Mouse (Mus musculus): Measurements from ENCODE around the gene Ankrd13c. TPM values are rescaled to one million over a fixed set of nuclear protein-coding genes. Genes with fewer than 3 reads are reported as not detected.

Gene Ankrd13c
- polyA plus RNA-seq, 2 experiments: 10.1 to 11.4 TPM

- Histone ChIP-seq H3K4me1 (replicated peaks; ENCODE audit: control insufficient read depth in 2 of 2, insufficient read depth in 2 of 2, low read length in 1 of 2) (no peaks in the 10 kb centered on the region), H3K36me3 (replicated peaks; ENCODE audit: control insufficient read depth, insufficient read depth, low read depth) (no peaks in the 10 kb centered on the region), H3K4me2 (ENCODE audit: low read depth) (no peak overlapping the region), H3K9me3 (ENCODE audit: control insufficient read depth, low read length) (no peaks in the 10 kb centered on the region), H3K27me3 (ENCODE audit: control insufficient read depth, insufficient read depth, low read length) (no peaks in the 10 kb centered on the region), H3K9ac (replicated peaks) (no peak overlapping the region), H3K27ac (no peak overlapping the region), H3K4me3 (ENCODE audit: insufficient read depth in 1 of 2, low read depth in 2 of 2, low read length in 2 of 2) (no peak overlapping the region)
- ATAC-seq (ENCODE audit: insufficient read depth) (no peak), DNase-seq (ENCODE audit: low read depth in 3 of 3, low spot score in 3 of 3) (no peak)
- WGBS (ENCODE audit: insufficient replicate concordance): 47% methylated on average over 3 of the region's 3 CpGs
- TF ChIP-seq EP300 (IDR thresholded peaks at IDR 0.05; ENCODE audit: low read depth) (no peak), CTCF (IDR thresholded peaks at IDR 0.05; ENCODE audit: low read depth) (no peak)
These were observed 36.8 kb upstream of the Ankrd13c start for GRCm38 (mm10) chr3:157910262-157910661.

- 72% methylated on average over 2 of the region's 2 CpGs for WGBS (ENCODE audit: insufficient replicate concordance)
- DNase-seq (ENCODE audit: low read depth in 3 of 3, low spot score in 3 of 3) (no peak), ATAC-seq (ENCODE audit: insufficient read depth) (no peak)
These were observed 34.9 kb upstream of the Ankrd13c start for GRCm38 (mm10) chr3:157912155-157912554.

GRCm38 (mm10) chr3:157916336-157916735 lies 30.7 kb upstream of the Ankrd13c start:
- no peak for DNase-seq (ENCODE audit: low read depth in 3 of 3, low spot score in 3 of 3)
- no peak overlapping the region for H3K4me2 ChIP-seq (ENCODE audit: low read depth)
- no peaks in the 10 kb centered on the region for H3K27me3 ChIP-seq (ENCODE audit: control insufficient read depth, insufficient read depth, low read length)
- H3K27ac ChIP-seq: no peak overlapping the region
- no peaks in the 10 kb centered on the region for H3K36me3 ChIP-seq (replicated peaks; ENCODE audit: control insufficient read depth, insufficient read depth, low read depth)
- WGBS (ENCODE audit: insufficient replicate concordance): 70% methylated on average over 4 of the region's 4 CpGs
- ATAC-seq (ENCODE audit: insufficient read depth): no peak
- H3K9me3 ChIP-seq (ENCODE audit: control insufficient read depth, low read length): no peaks in the 10 kb centered on the region
- no peaks in the 10 kb centered on the region for H3K4me1 ChIP-seq (replicated peaks; ENCODE audit: control insufficient read depth in 2 of 2, insufficient read depth in 2 of 2, low read length in 1 of 2)
- H3K9ac ChIP-seq (replicated peaks): no peak overlapping the region
- no peak overlapping the region for H3K4me3 ChIP-seq (ENCODE audit: insufficient read depth in 1 of 2, low read depth in 2 of 2, low read length in 2 of 2)
- TF ChIP-seq EP300 (IDR thresholded peaks at IDR 0.05; ENCODE audit: low read depth) (no peak), CTCF (IDR thresholded peaks at IDR 0.05; ENCODE audit: low read depth) (no peak)

More at GRCm38 (mm10) chr3:157912155-157912554, 34.9 kb upstream of the Ankrd13c start:
- no peak overlapping the region for H3K9ac ChIP-seq (replicated peaks)
- H3K27me3 ChIP-seq (ENCODE audit: control insufficient read depth, insufficient read depth, low read length): no peaks in the 10 kb centered on the region
- TF ChIP-seq CTCF (IDR thresholded peaks at IDR 0.05; ENCODE audit: low read depth): no peak
- TF ChIP-seq EP300 (IDR thresholded peaks at IDR 0.05; ENCODE audit: low read depth): no peak
- no peaks in the 10 kb centered on the region for H3K9me3 ChIP-seq (ENCODE audit: control insufficient read depth, low read length)
- no peaks in the 10 kb centered on the region for H3K36me3 ChIP-seq (replicated peaks; ENCODE audit: control insufficient read depth, insufficient read depth, low read depth)
- no peaks in the 10 kb centered on the region for H3K4me1 ChIP-seq (replicated peaks; ENCODE audit: control insufficient read depth in 2 of 2, insufficient read depth in 2 of 2, low read length in 1 of 2)
- H3K4me2 ChIP-seq (ENCODE audit: low read depth): no peak overlapping the region
- H3K4me3 ChIP-seq (ENCODE audit: insufficient read depth in 1 of 2, low read depth in 2 of 2, low read length in 2 of 2): no peak overlapping the region
- no peak overlapping the region for H3K27ac ChIP-seq

GRCm38 (mm10) chr3:157921376-157921775 lies 25.7 kb upstream of the Ankrd13c start:
- WGBS (ENCODE audit: insufficient replicate concordance): 64% methylated on average over 2 of the region's 2 CpGs
- no peak for ATAC-seq (ENCODE audit: insufficient read depth)
- no peak for DNase-seq (ENCODE audit: low read depth in 3 of 3, low spot score in 3 of 3)
- Histone ChIP-seq H3K4me2 (ENCODE audit: low read depth) (no peak overlapping the region), H3K4me1 (replicated peaks; ENCODE audit: control insufficient read depth in 2 of 2, insufficient read depth in 2 of 2, low read length in 1 of 2) (peaks cover 0 to 3% of the 10 kb centered on the region in 2 experiments; a peak in 2 of 4 replicates), H3K36me3 (replicated peaks; ENCODE audit: control insufficient read depth, insufficient read depth, low read depth) (no peaks in the 10 kb centered on the region), H3K9me3 (ENCODE audit: control insufficient read depth, low read length) (no peaks in the 10 kb centered on the region), H3K4me3 (ENCODE audit: insufficient read depth in 1 of 2, low read depth in 2 of 2, low read length in 2 of 2) (no peak overlapping the region), H3K27me3 (ENCODE audit: control insufficient read depth, insufficient read depth, low read length) (no peaks in the 10 kb centered on the region), H3K9ac (replicated peaks) (no peak overlapping the region), H3K27ac (no peak overlapping the region)
- no peak for TF ChIP-seq CTCF (IDR thresholded peaks at IDR 0.05; ENCODE audit: low read depth)
- TF ChIP-seq EP300 (IDR thresholded peaks at IDR 0.05; ENCODE audit: low read depth): no peak

GRCm38 (mm10) chr3:157923268-157923835 lies 23.7 kb upstream of the Ankrd13c start:
- H3K4me3 ChIP-seq (ENCODE audit: insufficient read depth in 1 of 2, low read depth in 2 of 2, low read length in 2 of 2): peak overlapping the region in 1 of 2 experiments; percentile 16; a peak in 1 of 4 replicates
- H3K27ac ChIP-seq: no peak overlapping the region
- WGBS (ENCODE audit: insufficient replicate concordance): 77% methylated on average over 3 of the region's 3 CpGs

More at GRCm38 (mm10) chr3:157923268-157923835, 23.7 kb upstream of the Ankrd13c start:
- H3K27me3 ChIP-seq (ENCODE audit: control insufficient read depth, insufficient read depth, low read length): no peaks in the 10 kb centered on the region
- no peaks in the 10 kb centered on the region for H3K9me3 ChIP-seq (ENCODE audit: control insufficient read depth, low read length)
- H3K4me2 ChIP-seq (ENCODE audit: low read depth): peak overlapping the region; percentile 88
- DNase-seq (ENCODE audit: low read depth in 3 of 3, low spot score in 3 of 3) (no peak), ATAC-seq (ENCODE audit: insufficient read depth) (no peak)
- no peak overlapping the region for H3K9ac ChIP-seq (replicated peaks)
- TF ChIP-seq EP300 (IDR thresholded peaks at IDR 0.05; ENCODE audit: low read depth): no peak
- no peak for TF ChIP-seq CTCF (IDR thresholded peaks at IDR 0.05; ENCODE audit: low read depth)
- peaks cover 0 to 3% of the 10 kb centered on the region in 2 experiments; a peak in 2 of 4 replicates for H3K4me1 ChIP-seq (replicated peaks; ENCODE audit: control insufficient read depth in 2 of 2, insufficient read depth in 2 of 2, low read length in 1 of 2)
- no peaks in the 10 kb centered on the region for H3K36me3 ChIP-seq (replicated peaks; ENCODE audit: control insufficient read depth, insufficient read depth, low read depth)

Data from liver, embryonic 14.5 days (tissue).